Mouse (Mus musculus): Measurements from ENCODE around the gene Maml2. TPM values are rescaled to one million over a fixed set of nuclear protein-coding genes. Genes with fewer than 3 reads are reported as not detected.
"Not testable (repeated sequence)": the region's sequence is repeated elsewhere in the genome, so short reads cannot be mapped to it uniquely, and the experiment has no call there.

Maml2 gene
- polyA plus RNA-seq, 1 experiment: 2.5 TPM

- Histone ChIP-seq H3K27ac (replicated peaks; ENCODE audit: low read depth, low read length) (no peak overlapping the region), H3K4me3 (ENCODE audit: insufficient read depth, low read depth, low read length) (no peak overlapping the region), H3K4me1 (ENCODE audit: control insufficient read depth, insufficient read depth, insufficient read length, low read length) (peaks cover 15% of the 10 kb centered on the region)
These were observed 401.5 kb downstream of the Maml2 start for GRCm38 (mm10) chr9:13699061-13699780.

GRCm38 (mm10) chr9:13699781-13700116 lies 402.0 kb downstream of the Maml2 start:
- Histone ChIP-seq H3K4me1 (ENCODE audit: control insufficient read depth, insufficient read depth, insufficient read length, low read length) (peaks cover 12% of the 10 kb centered on the region), H3K27ac (replicated peaks; ENCODE audit: low read depth, low read length) (no peak overlapping the region), H3K4me3 (ENCODE audit: insufficient read depth, low read depth, low read length) (no peak overlapping the region)

- H3K27ac ChIP-seq (replicated peaks; ENCODE audit: low read depth, low read length): no peak overlapping the region
- peaks cover 9% of the 10 kb centered on the region for H3K4me1 ChIP-seq (ENCODE audit: control insufficient read depth, insufficient read depth, insufficient read length, low read length)
- H3K4me3 ChIP-seq (ENCODE audit: insufficient read depth, low read depth, low read length): no peak overlapping the region
These were observed 404.0 kb downstream of the Maml2 start for GRCm38 (mm10) chr9:13701773-13702172.

- Histone ChIP-seq H3K4me1 (ENCODE audit: control insufficient read depth, insufficient read depth, insufficient read length, low read length) (no peaks in the 10 kb centered on the region), H3K27ac (replicated peaks; ENCODE audit: low read depth, low read length) (no peak overlapping the region), H3K4me3 (ENCODE audit: insufficient read depth, low read depth, low read length) (no peak overlapping the region)
These were observed 405.3 kb downstream of the Maml2 start for GRCm38 (mm10) chr9:13703100-13703499.

GRCm38 (mm10) chr9:13704917-13705316 lies 407.2 kb downstream of the Maml2 start:
- Histone ChIP-seq H3K27ac (replicated peaks; ENCODE audit: low read depth, low read length) (no peak overlapping the region), H3K4me1 (ENCODE audit: control insufficient read depth, insufficient read depth, insufficient read length, low read length) (no peaks in the 10 kb centered on the region), H3K4me3 (ENCODE audit: insufficient read depth, low read depth, low read length) (no peak overlapping the region)

GRCm38 (mm10) chr9:13707066-13707555 lies 409.4 kb downstream of the Maml2 start:
- H3K4me1 ChIP-seq (ENCODE audit: control insufficient read depth, insufficient read depth, insufficient read length, low read length): no peaks in the 10 kb centered on the region
- H3K27ac ChIP-seq (replicated peaks; ENCODE audit: low read depth, low read length): no peak overlapping the region
- no peak overlapping the region for H3K4me3 ChIP-seq (ENCODE audit: insufficient read depth, low read depth, low read length)

GRCm38 (mm10) chr9:13709436-13709835 lies 411.7 kb downstream of the Maml2 start:
- Histone ChIP-seq H3K4me3 (ENCODE audit: insufficient read depth, low read depth, low read length) (no peak overlapping the region), H3K4me1 (ENCODE audit: control insufficient read depth, insufficient read depth, insufficient read length, low read length) (no peaks in the 10 kb centered on the region), H3K27ac (replicated peaks; ENCODE audit: low read depth, low read length) (no peak overlapping the region)

GRCm38 (mm10) chr9:13715891-13716290 lies 418.1 kb downstream of the Maml2 start:
- H3K4me1 ChIP-seq (ENCODE audit: control insufficient read depth, insufficient read depth, insufficient read length, low read length); H3K27ac ChIP-seq (replicated peaks; ENCODE audit: low read depth, low read length); H3K4me3 ChIP-seq (ENCODE audit: insufficient read depth, low read depth, low read length): not testable (repeated sequence)

- Histone ChIP-seq H3K27ac (replicated peaks; ENCODE audit: low read depth, low read length) (no peak overlapping the region), H3K4me1 (ENCODE audit: control insufficient read depth, insufficient read depth, insufficient read length, low read length) (no peaks in the 10 kb centered on the region), H3K4me3 (ENCODE audit: insufficient read depth, low read depth, low read length) (no peak overlapping the region)
These were observed 418.8 kb downstream of the Maml2 start for GRCm38 (mm10) chr9:13716316-13717099.

GRCm38 (mm10) chr9:13748404-13748797 lies 450.6 kb downstream of the Maml2 start, which contains the start of gene Mtmr2:
Mtmr2 (plus strand) TSS chr9:13748410.
- H3K4me3 ChIP-seq (ENCODE audit: insufficient read depth, low read depth, low read length): peak within 1 kb of the TSS; percentile 98
- H3K27ac ChIP-seq (replicated peaks; ENCODE audit: low read depth, low read length): peak within 1 kb of the TSS; percentile 97
- H3K4me1 ChIP-seq (ENCODE audit: control insufficient read depth, insufficient read depth, insufficient read length, low read length): peaks cover 5% of the 10 kb centered on the region

- H3K27ac ChIP-seq (replicated peaks; ENCODE audit: low read depth, low read length): peak overlapping the region; percentile 97
- peaks cover 5% of the 10 kb centered on the region for H3K4me1 ChIP-seq (ENCODE audit: control insufficient read depth, insufficient read depth, insufficient read length, low read length)
- peak overlapping the region; percentile 98 for H3K4me3 ChIP-seq (ENCODE audit: insufficient read depth, low read depth, low read length)
These were observed 451.3 kb downstream of the Maml2 start for GRCm38 (mm10) chr9:13748798-13749674.

GRCm38 (mm10) chr9:13749675-13749998 lies 451.9 kb downstream of the Maml2 start:
- peak overlapping the region; percentile 98 for H3K4me3 ChIP-seq (ENCODE audit: insufficient read depth, low read depth, low read length)
- H3K4me1 ChIP-seq (ENCODE audit: control insufficient read depth, insufficient read depth, insufficient read length, low read length): peaks cover 5% of the 10 kb centered on the region
- peak overlapping the region; percentile 88 for H3K27ac ChIP-seq (replicated peaks; ENCODE audit: low read depth, low read length)

GRCm38 (mm10) chr9:13752543-13752942 lies 454.8 kb downstream of the Maml2 start:
- peaks cover 5% of the 10 kb centered on the region for H3K4me1 ChIP-seq (ENCODE audit: control insufficient read depth, insufficient read depth, insufficient read length, low read length)
- H3K27ac ChIP-seq (replicated peaks; ENCODE audit: low read depth, low read length): peak overlapping the region; percentile 92; the same call in 1 of the 2 replicates
- H3K4me3 ChIP-seq (ENCODE audit: insufficient read depth, low read depth, low read length): no peak overlapping the region

All from brown adipose tissue, adult 24 weeks (tissue).